Mouse (Mus musculus) retina, postnatal 1 day (tissue): ENCODE measurements around the gene Erc1.

Source experiments
- DNase-seq: peaks from one replicate; pipeline ENCODE4 v3.0.0-alpha.2; 2012

The Erc1 gene

DNA sequence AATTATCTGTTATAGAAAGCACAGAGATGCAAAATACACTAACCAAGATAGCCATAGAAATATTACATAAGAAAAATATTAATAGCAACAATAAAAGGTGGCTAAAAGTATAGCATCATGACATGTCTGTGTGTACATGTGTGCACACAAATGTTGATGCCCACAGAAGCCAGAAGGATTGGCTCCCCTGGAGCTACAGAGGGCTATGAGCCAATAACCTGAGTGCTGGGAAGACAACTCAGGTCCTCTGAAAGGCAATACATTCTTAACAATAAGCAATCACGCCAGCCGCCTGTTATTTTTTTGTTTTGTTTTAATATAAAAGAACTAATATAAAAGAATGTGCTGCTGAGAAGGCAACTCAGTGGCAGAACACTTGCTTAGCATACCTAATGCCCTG lies 44.7 kb downstream of the Erc1 start:
- DNase-seq: no peak

DNA sequence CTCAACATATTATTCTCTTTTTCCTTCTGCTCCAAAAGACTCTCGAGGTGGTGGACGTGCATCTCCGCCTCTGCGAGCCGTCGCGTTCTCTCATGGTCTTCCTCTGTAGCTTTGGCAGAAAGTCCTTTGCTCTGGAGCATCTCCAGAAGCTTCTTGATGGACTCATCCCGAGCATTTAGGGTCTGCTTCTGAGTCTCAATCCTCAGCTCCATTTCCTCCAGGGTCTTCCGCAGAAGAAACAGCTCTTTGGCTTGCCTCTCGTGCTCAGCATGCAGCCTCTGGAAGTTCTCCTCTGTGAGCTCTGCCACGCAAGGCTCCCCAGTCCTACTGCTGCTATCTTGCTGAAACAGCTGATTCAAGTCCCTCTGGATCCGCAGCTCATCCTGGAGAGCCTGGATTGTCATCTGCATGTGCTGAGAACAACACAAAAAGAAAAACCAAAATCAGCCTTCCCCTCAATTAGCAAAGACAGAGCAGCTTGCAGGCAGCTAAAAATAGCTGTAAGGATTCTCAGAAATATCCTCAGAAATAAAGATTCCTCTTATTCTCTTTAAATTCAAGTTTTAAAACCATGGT lies 51.0 kb downstream of the Erc1 start:
- no peak for DNase-seq

DNA sequence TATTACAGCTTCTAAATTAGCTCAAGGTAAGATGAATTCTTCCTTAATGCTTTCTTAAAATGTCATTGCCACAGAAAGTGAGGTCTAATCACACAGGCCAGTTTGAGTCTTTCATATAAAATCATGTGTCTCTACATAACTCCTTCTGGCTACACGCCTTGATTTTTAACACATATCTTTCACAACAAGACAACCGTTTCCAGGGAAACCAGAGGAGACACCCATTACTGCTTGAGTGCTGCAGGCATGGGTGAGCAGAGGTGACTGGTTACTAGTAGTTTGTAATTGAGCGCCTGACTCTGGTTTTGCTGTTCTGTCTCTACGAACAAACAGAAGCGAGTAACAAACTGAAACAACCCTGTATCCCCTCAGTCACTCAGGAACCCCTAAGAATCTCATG lies 51.7 kb downstream of the Erc1 start:
- no peak for DNase-seq

DNA sequence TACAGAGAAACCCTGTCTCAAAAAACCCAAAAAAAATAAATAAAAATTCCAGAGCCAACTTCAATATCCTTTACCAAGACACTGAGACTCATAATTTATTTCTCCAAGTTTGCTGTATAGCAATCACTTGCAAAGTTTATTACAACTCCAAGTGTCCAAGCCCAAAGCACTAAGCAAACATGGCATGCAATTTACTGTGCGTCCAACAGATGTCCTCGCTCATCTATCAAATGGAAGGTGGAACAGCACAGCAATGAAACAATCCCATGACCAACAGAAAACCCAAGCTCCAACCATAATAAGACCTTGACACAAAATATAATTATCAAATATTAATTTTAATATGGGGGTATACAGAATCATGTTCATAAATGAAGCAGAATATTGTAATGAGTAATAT lies 55.4 kb downstream of the Erc1 start:
- peak; percentile 72 for DNase-seq

DNA sequence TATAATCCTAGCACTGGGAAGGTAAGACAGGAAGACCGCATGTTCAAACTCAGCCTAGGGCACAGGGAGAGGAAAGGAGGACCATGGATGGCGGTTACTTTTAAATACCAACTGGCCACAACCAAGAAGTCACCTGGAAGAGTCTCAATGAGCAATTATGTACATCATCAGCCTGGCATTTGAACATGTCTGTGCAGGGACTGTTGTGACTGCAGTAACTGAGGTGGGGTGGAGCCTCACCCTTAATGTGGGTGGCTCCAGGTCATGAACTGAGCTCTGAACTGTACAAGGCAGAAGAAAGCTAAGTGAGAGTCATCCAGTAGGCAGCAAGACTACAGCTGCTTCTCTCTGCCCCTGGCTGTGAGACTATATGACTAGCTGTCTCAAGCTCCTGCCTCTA lies 65.6 kb downstream of the Erc1 start:
- no peak for DNase-seq

DNA sequence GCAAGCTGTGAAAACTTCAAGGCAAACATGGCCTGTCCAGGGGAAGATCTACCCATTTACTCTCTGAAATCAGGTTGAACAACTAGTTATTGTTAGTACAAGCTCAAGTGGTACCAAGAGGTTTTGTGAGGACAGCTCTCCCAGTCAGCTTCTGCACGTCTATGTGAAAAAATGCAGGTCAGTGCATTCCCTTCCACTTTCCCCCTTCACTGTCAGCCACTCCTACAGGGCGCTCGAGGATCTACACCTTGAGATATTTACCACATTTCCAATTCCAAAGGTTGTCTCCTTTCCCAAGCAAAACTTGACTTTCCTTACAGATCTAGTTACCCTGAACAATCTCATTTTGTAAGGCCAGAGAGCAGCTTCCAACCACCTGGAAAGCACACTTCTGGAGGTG lies 66.9 kb downstream of the Erc1 start:
- DNase-seq: no peak

DNA sequence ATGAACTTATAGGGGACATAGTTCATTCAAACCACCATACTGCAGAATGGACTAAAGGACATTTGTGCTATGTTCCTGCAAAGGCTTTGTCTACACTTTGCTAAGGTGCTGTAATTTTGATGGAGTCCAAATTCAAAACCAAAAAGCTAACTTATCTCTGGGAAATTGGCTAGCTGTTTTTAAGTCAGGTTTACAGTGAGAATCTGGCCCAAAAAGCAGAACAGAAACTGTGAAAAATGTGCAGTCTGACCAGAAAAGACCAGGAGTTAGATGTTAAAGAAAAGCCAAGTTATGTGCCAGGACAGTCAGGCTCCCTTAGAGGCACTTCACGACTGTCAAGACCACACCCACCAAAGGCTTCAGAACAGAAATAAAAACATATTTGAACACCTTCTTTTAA lies 79.2 kb downstream of the Erc1 start:
- no peak for DNase-seq

DNA sequence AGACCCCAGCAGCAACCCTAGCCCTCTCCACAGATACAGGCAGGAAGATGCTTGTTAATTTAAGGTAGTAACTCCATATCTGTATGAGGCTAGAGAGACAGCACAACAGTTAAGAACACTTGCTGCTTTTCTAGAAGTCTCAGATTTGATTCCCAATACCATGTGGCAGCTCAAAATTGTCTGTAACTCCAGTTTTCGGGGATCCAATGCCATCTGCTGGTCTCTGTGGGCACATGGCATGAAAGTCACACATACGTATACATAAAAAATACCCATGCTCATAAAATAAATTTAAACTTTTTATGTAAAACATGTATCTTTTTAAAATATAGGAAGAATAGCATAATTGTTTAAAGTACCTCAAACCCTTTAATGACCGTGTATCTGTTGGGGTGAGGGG lies 83.6 kb downstream of the Erc1 start:
- no peak for DNase-seq

DNA sequence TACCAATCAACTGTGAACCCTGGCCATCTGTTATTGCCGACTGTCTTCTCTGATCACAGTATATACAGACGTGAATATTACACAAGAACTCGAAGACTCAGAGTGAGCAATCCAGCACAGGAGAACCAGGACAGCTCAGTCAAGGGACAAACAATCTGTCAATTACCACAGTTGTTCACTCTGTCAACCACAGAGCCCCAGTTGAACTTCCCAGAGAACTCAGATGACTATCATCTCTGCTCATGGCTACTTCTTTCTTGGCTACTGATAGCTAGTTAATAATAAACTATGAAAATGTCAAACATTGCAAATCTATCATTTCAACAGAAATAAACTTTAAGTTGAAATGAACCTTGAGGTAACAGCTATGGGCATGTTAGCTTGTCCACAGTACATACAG lies 88.1 kb downstream of the Erc1 start:
- no peak for DNase-seq

DNA sequence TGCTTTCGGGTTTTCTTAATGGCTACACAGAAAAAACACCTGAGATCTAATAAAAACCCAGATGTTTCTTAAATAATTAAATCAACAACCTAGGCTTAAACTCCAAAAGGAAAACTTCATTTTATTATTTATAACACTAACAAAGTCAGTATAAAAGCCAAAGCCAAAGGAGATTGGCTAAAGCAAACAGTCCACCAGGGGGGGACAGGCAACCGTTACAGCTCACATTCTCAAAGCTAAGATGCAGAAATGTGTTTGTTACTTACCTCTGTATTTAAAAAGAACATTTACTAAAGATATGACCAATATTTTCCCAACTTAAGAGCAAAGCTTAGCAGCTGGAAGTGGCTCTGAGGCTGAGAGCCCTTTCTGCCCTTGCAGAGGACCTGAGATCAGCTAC lies 89.5 kb downstream of the Erc1 start:
- DNase-seq: peak; percentile 3

DNA sequence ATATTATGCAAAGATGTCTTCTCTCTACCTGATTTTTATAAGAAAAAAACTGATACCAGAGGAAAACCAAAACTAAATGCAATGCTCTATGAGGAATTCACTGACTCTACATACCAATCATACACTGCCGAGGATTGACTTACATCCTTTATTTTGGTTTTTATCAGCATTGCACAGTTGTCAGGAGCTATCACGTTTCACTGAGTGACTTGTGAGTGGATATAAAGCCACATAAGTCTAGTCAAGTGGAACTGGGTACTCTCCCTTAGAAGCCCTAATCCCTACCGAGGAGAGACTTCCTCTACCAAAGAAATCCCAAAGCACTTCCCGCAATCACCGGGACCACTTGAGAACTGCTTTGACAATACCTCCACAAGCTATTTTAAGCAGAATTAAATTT lies 90.2 kb downstream of the Erc1 start:
- no peak for DNase-seq

DNA sequence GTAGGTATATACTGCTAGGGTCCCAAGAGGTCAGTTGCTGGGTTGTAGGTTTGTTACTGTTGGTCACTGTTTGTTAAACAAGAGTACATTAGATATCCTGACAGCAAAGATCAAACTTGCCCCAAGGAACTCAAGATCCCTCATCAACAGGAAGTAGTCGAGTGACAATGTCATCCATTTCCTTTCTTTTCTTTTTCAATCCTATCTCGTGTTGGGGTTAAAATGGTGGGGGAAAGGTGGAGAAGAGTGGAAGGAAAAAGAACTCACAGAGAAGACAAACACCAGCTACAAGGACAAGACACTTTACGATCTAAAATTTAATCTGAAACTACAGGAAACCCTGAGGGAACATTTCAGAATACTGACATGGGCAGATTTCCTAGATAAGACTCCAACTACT lies 92.1 kb downstream of the Erc1 start:
- no peak for DNase-seq

DNA sequence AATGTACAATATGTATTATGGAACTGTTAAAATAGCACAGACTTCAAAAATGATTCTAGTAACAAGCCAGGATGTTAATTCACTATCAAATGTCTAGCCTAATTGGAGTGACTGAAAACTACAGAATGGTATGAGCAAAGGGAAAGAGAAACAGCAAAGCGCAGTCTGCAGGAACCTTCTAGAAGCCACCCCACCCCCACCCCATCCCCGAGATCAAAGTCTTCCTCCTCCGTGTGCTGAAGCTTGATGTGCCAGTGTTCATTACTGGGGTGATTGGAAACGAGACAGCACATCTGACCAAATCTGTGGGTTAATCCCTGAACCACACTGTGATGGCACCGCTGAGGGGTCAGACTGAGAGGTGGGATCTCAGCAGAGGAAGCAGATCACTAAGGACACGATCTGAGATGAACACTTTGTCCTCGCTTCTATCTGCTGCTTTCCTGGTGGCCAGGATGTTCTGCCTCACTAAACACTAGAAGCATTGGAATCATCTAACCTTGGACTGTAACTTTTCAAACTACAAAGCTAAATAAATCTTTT lies 98.8 kb downstream of the Erc1 start:
- no peak for DNase-seq

DNA sequence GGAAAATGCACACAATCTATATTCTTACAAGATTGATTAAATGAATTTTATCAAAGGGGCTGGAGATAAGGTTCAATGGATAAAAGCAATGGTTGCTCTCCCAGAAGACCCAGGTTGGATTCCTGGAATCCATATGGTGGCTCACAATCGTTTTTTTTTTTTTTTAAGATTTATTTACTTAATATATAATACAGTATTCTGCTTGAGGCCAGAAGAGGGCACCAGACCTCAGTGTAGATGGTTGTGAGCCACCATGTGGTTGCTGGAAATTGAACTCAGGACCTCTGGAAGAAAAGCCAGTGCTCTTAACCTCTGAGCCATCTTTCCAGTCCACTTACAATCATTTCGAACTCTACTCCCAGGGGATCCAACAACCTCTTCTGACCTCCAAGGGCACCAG lies 106.1 kb downstream of the Erc1 start:
- DNase-seq: no peak

DNA sequence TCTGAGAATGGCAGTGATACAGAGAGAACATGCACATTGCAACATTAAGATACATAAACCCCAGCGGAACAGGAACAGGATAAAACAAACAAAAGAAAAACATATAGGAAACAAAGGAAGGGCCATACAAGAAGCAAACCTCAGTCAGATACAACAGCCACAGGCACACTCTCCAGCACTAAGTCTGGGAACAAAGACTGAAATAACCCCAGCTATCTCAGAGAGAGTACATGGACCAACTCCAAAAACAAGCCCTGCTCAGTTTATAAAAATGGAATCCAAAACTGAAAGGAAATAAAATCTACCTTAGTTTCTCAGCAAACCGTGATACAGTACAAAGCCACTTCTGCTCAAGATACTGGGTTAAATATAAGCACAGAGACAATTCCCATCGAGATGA lies 107.4 kb downstream of the Erc1 start:
- no peak for DNase-seq

DNA sequence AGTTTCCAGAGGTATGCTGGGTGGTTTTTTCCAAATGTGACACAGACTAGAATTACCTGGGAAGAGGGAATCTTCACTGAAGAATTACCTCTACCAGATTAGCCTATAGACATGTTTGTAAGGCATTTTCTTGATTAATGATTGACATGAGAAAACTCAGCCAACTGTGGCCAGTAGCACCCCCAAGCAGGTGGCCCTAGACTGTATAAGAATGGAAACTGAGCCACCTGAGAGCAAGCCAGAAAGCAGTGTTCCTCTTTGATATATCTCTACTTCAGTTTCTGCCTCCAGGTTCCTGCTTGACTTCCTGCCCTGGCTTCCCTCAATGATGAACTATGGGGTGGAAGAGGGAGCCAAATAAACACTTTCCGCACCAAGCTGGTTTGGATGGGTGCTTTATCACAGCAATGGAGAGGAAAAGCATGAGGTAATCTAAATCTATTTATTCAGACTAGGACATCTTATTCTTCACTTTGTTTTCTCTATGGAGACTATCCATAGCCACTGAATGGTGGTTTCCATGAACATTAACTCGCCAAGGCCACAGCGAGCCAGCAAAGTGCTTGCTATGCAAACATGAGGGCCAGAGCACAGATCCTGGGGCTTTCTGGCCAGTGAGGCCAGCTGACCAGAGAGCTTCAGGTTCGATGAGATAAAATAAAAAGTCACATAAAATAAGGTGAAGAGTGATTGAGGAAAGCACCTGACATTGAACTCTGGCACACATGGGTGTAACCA lies 109.2 kb downstream of the Erc1 start:
- DNase-seq: no peak

DNA sequence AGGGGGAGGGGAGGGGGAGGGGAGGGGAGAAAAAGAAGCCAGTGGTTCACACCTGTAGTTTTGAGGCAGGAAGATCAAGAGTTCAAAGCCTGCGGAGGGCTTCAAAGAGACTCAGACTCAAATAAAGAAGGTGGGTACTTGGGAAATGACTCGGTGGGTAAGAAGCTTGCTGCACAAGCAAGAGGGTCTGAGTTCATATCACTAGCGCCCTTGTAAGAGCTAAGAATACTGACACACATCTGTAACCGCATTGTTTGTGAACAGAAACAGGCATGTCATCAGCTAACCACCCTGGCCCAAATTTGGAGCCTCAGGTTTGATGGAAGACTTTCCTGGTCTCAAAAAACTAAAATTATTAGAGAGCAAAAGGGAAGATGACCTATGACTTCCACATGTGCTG lies 110.3 kb downstream of the Erc1 start:
- no peak for DNase-seq

DNA sequence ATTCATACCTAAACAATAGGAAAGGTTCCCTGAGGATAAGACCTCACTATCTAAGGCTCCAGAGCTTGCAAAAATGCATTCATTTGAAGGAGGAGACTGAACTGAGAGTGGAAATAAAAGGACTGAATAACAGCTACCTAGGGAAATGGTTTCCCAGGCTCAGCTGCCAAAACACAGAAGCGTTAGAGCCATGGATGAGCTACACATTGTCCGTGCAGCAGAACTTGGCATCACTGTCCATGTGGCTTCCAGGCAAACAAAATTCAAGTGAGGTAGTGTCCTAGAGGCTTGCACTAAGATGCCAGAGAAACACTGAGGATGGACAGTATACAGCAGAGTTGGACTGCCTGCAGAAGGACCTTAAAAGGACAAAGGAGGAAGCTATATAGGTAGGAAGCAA lies 112.0 kb downstream of the Erc1 start:
- no peak for DNase-seq

DNA sequence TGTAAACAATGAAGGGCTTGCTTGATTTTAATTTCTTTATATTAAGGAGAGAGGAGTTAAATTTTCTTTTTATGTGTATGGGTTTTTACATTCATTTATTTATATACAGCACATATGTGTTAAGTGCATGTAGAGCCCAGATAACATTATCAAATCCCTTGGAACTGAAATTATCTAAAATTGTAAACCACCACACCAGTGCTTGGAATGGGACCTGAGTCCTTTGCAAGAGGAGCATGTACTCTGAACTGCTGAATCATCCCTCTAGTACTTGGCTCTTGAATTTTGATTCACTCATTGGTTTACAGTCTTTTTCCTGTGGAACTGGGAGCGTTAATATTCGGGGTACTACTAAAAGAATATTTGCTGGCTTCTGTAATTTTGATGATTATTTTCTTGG lies 116.8 kb downstream of the Erc1 start:
- no peak for DNase-seq

DNA sequence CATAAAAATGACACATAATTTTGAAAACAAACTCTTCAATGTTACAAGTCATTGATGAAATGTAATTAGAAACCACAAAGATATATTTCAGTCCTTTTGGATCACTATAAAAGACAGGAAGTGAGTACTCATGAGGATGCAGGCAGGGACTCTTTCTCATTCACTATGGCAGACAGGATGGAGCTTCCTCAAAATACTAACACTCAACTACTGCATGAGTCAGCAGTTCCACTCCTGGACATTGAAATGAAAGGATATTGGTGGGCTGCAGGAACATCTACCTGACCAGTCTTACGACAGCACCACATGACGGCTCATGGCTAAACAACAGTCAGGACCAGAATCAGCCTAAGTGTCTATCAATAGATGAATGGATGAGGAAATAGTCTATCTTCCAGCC lies 132.7 kb downstream of the Erc1 start:
- no peak for DNase-seq

DNA sequence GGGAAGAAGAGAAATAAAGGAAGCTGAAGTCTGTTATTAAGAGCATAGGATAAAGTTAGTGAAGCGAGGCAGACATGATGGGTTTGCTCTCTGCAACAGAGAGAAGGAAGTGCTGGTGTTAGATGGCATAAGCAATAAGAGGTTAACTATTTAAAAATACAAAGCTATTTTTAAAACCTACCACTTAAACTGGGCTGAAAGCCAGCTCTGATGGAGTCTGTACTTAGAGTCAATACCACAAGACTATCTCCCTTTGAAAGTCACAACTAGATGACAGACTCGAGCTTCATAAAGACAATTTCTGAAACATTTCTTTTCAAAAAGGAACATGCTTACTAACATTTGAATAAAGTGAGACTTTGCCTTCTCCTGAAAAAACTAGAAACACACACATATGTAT lies 134.0 kb downstream of the Erc1 start:
- DNase-seq: no peak

DNA sequence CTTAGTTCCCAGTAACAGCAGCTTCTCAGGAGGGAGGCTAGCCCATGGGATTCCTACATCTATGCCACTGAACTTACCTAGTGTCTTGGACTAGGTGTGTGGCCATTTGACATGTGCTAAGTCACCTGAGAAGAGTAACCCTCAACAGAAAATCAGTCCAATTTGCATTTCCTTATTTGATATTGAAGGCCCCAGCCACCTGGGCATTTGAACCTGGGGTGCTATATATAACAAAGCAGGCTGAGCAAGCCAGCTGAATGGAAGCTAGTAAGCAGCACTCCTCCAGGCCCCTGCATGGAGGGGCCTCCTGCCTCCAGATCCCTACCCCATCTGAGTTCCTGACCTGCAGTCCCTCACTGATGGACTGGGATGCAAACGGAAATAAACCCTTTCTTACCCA lies 135.5 kb downstream of the Erc1 start:
- no peak for DNase-seq

DNA sequence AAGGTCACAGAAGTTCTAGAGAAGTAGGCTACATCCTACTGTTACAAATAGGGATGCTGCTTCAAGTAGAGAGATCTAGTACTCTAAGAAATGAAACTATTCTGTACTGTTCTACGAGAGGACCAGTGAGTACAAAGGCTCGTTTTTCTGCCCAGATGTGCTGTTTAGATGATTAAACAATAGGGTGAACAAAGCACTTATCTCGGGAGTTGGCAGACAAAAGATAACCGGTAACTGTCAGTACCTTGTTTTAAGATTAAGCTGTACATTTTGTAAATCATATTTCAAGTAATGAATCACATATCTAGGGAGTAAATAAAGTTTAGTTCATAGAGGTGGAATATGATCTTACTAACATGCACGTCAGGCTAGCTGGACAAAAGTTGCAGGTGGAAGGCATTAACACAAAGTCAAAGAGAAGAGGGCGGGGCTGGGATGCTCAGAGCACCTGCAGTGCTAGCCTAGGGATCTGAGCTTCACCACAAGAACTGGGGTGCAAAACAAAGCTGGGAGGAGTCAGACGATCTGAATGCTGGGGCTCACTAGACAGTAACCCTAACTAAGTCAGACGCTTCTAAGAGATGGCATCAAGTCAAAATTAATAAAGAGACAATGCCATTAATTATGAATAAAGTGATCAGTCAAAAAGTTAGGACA lies 136.2 kb downstream of the Erc1 start:
- no peak for DNase-seq

DNA sequence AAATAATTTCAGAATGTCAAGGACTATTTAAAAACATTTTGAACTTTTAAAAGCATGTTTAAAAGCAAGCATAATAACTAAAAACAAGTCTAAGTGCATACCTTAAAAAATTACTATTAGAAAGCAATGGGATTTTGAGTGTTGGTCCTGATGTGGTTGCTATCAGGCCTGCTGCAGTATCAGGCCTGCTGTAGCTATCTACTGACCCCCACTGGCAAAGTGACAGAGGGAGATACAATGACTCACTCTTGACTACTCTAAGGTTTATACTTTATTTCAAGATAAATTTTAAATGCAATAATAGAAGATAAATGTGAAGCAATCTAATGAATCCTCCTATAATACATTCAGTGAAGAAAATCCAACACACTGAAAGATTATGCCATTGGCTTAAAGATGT lies 138.4 kb downstream of the Erc1 start:
- DNase-seq: peak; percentile 18

DNA sequence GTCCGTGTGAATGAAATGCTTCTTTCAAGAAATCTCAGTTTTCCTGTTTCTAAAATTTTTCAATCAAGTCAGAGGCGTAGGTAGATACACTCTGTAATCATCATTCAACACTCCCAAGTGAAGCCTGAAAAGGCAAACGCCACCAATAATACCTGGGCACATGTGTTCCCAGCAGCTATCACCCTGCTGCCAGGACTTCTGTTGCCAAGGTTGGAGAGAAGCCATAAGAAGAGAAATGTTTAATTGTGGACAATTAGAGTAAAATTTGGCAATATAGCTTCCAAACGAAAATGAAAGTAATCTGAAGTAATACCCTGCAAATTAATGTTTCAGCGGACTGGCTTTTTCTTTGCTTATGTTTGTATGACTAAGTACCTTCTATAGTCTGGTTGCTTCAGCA lies 140.1 kb downstream of the Erc1 start:
- no peak for DNase-seq
